Mouse (Mus musculus) testis, postnatal 10 days (tissue): Measurements from ENCODE around the gene Spocd1.
A peak's percentile ranks its signal among the peaks of the same experiment; 100 is the strongest.
"Not testable (repeated sequence)": the region's sequence is repeated elsewhere in the genome, so short reads cannot be mapped to it uniquely, and the experiment has no call there.

Source experiments
- DNase-seq: peaks from one replicate; pipeline ENCODE4 v3.0.0; 2021; ENCODE audit warnings: low spot score

The Spocd1 gene

GRCm38 (mm10) chr4:129928949-129929348 is at the start of gene Spocd1:
Gene Spocd1 (plus strand): TSS chr4:129929249.
- DNase-seq, result no peak

- DNase-seq, result no peak
Measured at GRCm38 (mm10) chr4:129880615-129881014, 48.4 kb upstream of the Spocd1 start.

GRCm38 (mm10) chr4:129881661-129882060 is 47.4 kb upstream of the Spocd1 start:
- no peak for DNase-seq

DNA sequence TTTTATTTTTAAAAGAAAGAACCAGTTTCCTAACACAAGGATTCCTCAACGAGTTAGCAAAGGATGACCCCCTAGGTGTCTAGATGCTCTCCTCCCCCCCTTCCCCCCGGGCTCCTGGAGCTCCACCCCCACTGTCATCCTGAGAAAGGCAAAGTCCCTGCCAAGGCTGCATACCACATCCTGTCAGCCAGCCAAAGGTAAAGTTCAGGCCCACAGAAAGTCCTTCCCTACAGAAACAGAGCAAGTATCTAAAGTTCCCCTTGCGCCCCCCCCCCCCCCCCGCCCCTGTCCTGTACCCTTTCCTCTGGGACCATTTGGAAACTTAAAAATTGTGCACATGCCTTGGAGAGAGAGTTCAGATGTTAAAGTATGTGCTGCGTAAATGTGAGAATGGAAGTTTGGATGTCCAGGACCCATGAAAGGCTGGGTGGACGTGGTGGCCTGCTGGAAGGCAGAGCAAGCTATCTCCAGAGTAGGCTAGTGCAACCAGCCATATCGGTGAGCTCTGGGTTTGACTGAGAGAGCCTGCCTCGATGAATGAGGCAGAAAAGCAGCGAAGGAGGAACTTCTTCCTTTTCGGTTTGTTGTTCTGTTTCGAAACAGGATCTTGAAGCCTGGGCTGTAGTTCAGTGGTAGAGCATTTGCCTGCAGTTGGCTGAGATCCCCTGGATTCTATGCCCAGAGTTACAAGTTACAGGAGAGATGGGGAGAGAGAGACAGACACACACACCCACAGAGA is 46.3 kb upstream of the Spocd1 start:
- no peak for DNase-seq

DNA sequence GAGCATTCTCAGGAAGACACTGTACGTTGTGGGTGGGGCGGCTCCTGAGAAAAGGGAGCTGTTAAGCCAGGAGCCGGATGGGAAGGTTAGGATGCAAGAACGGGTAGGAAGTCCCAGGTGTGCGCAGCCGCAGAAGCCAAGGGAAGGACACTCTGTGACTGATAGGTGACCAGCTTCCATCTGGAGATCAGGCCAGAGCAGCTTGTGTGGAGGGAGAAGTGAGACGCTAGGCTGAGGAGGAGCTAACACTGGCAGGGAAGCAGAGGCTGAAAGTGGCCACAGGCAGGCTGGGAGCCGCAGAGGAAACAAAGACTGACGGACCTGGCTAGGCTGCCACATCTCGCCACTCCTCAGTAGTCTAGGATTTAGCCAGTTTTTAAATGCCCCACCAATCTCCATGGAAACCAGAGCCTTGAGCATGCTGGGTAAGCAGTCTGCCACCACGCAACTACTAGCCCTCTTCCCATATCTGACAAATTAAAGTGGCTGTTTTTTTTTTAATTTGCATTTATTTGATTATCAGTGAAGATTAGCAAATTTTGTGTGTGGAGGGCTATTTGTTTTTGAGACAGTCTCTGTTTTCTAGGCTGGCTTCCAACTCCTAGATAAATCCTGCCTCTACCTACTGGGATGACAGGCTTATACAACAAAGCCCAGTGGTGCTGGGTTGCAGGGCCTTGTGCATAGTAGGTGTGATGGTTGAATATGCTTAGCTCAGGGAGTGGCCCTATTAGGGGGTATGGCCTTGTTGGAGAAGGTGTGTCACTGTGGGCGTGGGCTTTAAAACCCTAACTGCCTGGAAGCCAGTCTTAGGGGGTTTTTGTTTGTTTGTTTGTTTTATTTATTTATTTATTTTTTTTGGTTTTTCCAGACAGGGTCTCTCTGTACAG is 44.8 kb upstream of the Spocd1 start:
- DNase-seq, result no peak

- DNase-seq, result no peak
Measured at GRCm38 (mm10) chr4:129889661-129890060, 39.4 kb upstream of the Spocd1 start.

DNA sequence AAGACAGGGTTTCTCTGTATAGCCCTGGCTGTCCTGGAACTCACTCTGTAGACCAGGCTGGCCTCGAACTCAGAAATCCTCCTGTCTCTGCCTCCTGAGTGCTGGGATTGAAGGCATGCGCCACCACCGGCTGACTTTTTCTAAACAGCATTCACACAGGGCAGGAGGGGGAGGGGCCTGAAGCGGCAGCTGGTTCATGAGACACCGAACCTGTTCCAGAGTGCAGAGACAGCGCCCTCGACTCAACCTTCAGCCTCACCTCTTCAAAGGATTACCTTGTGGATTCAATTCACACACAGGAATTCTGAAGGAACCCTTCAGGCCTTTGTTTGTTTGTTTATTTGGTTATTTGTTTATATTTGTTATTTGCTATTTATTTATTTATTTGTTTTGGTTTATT is 39.0 kb upstream of the Spocd1 start:
- peak; percentile 42 for DNase-seq

- no peak for DNase-seq
Measured at GRCm38 (mm10) chr4:129894861-129895260, 34.2 kb upstream of the Spocd1 start.

DNA sequence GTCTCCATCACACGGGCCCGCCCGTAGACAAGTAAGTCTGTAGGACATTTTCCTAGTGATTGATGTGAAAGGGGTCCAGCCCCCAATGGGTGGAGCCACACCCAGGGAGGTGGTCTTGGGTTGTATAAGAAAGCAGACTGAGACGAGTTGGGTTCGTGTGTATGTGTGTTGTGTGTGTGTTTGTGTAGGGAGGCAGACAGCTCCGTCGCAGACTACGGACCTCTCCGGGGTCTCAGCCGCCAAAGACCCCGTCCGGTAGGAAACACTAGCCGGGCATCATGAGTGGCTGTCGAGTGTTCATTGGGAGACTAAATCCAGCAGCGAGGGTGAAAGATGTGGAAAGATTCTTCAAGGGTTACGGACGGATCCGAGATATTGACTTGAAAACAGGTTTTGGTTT is 30.2 kb upstream of the Spocd1 start:
- not testable (repeated sequence) for DNase-seq

GRCm38 (mm10) chr4:129902394-129902793 is 26.7 kb upstream of the Spocd1 start:
- DNase-seq, result no peak

GRCm38 (mm10) chr4:129903577-129903976 is 25.5 kb upstream of the Spocd1 start:
- no peak for DNase-seq

DNA sequence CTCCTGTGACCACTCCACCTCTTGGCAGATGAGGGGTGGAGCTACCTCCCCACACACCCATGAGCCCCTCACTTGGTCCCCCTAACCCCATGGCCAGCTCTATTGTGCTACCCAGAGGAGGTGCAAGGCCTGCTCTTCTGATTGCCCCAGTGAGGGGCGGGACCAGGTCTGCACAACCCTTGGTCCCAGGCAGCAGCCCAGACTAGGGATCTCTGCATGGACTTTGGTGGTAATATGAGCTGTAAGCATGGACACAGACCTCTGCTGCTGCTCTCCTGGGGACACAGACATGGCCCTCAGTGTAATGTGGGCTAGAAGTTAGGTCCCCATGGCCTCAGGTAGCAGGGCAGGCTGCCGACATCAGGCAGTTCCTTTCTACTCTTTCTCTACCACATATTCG is 24.0 kb upstream of the Spocd1 start:
- peak; percentile 37 for DNase-seq

DNA sequence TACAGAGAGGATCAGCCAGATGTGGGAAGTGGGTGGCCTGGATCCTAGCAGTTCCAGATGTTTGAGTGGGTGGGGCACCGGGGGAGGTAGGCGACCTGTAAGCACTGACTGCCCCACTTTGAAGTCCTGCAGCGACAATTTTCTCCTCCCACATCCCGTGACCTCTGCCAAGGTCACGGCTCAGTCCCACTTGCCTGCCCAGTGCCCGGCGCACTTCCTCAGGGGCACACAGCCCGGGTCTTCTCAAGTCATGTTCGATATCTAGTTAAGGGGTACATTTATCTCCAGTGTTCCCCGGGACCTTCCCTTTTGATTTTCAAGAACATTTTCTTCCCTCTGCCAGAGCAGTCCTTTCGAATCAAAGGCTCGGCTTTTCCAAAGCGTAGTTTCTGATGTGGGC is 23.0 kb upstream of the Spocd1 start:
- no peak for DNase-seq

- DNase-seq, result no peak
Measured at GRCm38 (mm10) chr4:129908836-129909235, 20.2 kb upstream of the Spocd1 start.

- DNase-seq, result no peak
Measured at GRCm38 (mm10) chr4:129909261-129909731, 19.8 kb upstream of the Spocd1 start.

DNA sequence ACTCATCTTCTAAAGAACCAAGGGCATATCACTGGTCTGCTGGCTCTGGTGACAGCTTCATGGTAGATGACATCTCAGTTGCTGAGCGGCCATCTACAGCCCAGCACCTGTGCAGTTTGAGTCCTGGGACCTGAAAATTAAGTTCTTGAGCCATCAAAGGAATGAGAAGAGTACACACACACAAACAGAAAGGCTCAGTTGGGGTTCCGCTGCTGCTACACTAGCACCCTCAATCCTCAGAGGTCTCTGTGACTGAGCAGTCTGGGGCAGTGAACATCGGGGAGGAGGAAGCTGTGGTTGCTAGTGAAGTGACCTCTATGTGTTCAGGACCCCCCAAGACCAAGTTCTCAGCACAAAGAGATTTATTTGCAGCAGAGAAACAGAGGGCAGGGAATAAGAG is 16.1 kb upstream of the Spocd1 start:
- no peak for DNase-seq

- no peak for DNase-seq
Measured at GRCm38 (mm10) chr4:129913761-129914644, 15.0 kb upstream of the Spocd1 start.

- no peak for DNase-seq
Measured at GRCm38 (mm10) chr4:129914686-129915085, 14.4 kb upstream of the Spocd1 start.

DNA sequence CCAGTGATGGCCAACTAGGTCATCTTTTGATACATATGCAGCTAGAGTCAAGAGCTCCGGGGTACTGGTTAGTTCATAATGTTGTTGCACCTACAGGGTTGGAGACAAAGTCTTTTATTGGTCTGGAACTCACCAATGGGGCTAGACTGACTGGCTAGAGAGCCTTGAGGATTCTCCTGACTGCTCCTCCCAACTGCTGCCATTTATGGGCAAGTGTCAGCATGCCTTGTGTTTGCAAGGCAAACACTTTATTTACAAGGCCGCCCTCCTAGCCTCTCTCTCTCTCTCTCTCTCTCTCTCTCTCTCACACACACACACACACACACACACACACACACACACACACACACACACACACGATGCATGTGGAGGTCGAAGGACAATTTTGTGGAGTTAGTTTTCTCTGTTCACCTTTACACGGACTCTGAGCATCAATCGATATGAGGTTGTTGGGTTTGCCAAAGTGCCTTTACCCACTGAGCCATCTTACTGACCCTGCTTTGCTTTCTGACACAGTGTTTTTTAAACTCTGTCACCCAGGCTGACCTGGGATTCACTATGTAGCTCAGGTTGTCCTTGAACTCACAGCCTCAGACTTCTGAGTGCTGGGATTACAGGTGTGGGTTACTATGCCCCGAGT is 13.6 kb upstream of the Spocd1 start:
- no peak for DNase-seq

- DNase-seq, result no peak
Measured at GRCm38 (mm10) chr4:129916159-129916558, 12.9 kb upstream of the Spocd1 start.

- DNase-seq, result peak; percentile 62
Measured at GRCm38 (mm10) chr4:129917016-129917603, 11.9 kb upstream of the Spocd1 start.
